Mouse (Mus musculus): ENCODE measurements at regions not wholly inside any gene's neighbourhood (a gene's known extent, or its start where the extent isn't known, plus 50 kb on each side); places are given as distances from the start of the nearest gene placed in this dataset.

GRCm38 (mm10) chr3:155915981-155916380 is 645.6 kb upstream of the Negr1 start:
- H3K79me2 ChIP-seq (replicated peaks; ENCODE audit: control insufficient read depth, extremely low read depth, insufficient read depth, poor library complexity, severe bottlenecking): no peaks in the 10 kb centered on the region
- no peak for TF ChIP-seq ELF1 (IDR thresholded peaks at IDR 0.05; ENCODE audit: low read depth, low read length)
- no peak for TF ChIP-seq NELFE (IDR thresholded peaks at IDR 0.05; ENCODE audit: low read depth, low read length)
- TF ChIP-seq ETS1 (conservative IDR thresholded peaks at IDR 0.05; ENCODE audit: low read depth, low read length): no peak
- no peak for TF ChIP-seq ZMIZ1 (IDR thresholded peaks at IDR 0.05; ENCODE audit: low read depth, low read length)
- TF ChIP-seq ZNF384 (IDR thresholded peaks at IDR 0.05; ENCODE audit: low read depth, low read length): no peak
- no peak for TF ChIP-seq TCF12 (IDR thresholded peaks at IDR 0.05; ENCODE audit: low read depth, low read length)
- no peak for TF ChIP-seq CHD2 (IDR thresholded peaks at IDR 0.05; ENCODE audit: low read length)
- TF ChIP-seq CTCF (conservative IDR thresholded peaks at IDR 0.05 in 1 of 2, IDR thresholded peaks at IDR 0.05 in 1 of 2; ENCODE audit: low read depth in 2 of 2, low read length in 2 of 2): no peak
- TF ChIP-seq USF2 (conservative IDR thresholded peaks at IDR 0.05; ENCODE audit: low read depth, low read length): no peak
- TF ChIP-seq RAD21 (IDR thresholded peaks at IDR 0.05; ENCODE audit: low read depth, low read length): no peak
- no peak for TF ChIP-seq IRF4 (IDR thresholded peaks at IDR 0.05; ENCODE audit: low read depth, low read length)
- TF ChIP-seq ZKSCAN1 (IDR thresholded peaks at IDR 0.05; ENCODE audit: borderline replicate concordance, low read depth, low read length): no peak
- no peak overlapping the region for H3K9ac ChIP-seq (ENCODE audit: insufficient read depth, low read depth)
- no peak overlapping the region for H3K4me3 ChIP-seq (replicated peaks in 1 of 3; ENCODE audit: low read depth in 2 of 3, low read length in 2 of 3, poor library complexity in 1 of 3)
- no peak for DNase-seq (ENCODE audit: extremely low read depth)
- H3K4me2 ChIP-seq (ENCODE audit: insufficient read depth, low read depth, poor library complexity, severe bottlenecking): no peak overlapping the region
- in situ Hi-C loops (cut with MboI; ENCODE audit: low pct_ligation_motif_present, low pct_unique_long_range_greater_than_20kb, low sequenced_read_pairs): no loop called here
- H3K36me3 ChIP-seq (replicated peaks in 1 of 2; ENCODE audit: control insufficient read depth in 1 of 2, insufficient read depth in 1 of 2, low read length in 1 of 2): no peaks in the 10 kb centered on the region
- 0 out of 4 replicates have a peak, but pooled peaks cover 0 to 8% of the 10 kb centered on the region in 2 experiments for H3K4me1 ChIP-seq (ENCODE audit: control insufficient read depth in 1 of 2, insufficient read depth in 2 of 2)
- peaks cover 11% of the 10 kb centered on the region for H3K9me3 ChIP-seq (replicated peaks; ENCODE audit: low read length)
- dilution Hi-C loops (cut with MboI; ENCODE audit: extremely low pct_ligation_motif_present, extremely low pct_unique_long_range_greater_than_20kb, low sequenced_read_pairs): no loop called here
- H3K27me3 ChIP-seq (replicated peaks): no peaks in the 10 kb centered on the region
- H3K27ac ChIP-seq (ENCODE audit: insufficient read depth, low read depth): no peak overlapping the region

- Histone ChIP-seq H3K4me3 (replicated peaks in 1 of 3; ENCODE audit: low read depth in 2 of 3, low read length in 2 of 3, poor library complexity in 1 of 3) (no peak overlapping the region), H3K36me3 (replicated peaks in 1 of 2; ENCODE audit: control insufficient read depth in 1 of 2, insufficient read depth in 1 of 2, low read length in 1 of 2) (no peaks in the 10 kb centered on the region), H3K9ac (ENCODE audit: insufficient read depth, low read depth) (no peak overlapping the region), H3K9me3 (replicated peaks; ENCODE audit: low read length) (peaks cover 9% of the 10 kb centered on the region), H3K79me2 (replicated peaks; ENCODE audit: control insufficient read depth, extremely low read depth, insufficient read depth, poor library complexity, severe bottlenecking) (no peaks in the 10 kb centered on the region), H3K4me2 (ENCODE audit: insufficient read depth, low read depth, poor library complexity, severe bottlenecking) (no peak overlapping the region), H3K27me3 (replicated peaks) (no peaks in the 10 kb centered on the region), H3K4me1 (ENCODE audit: control insufficient read depth in 1 of 2, insufficient read depth in 2 of 2) (peaks cover 0 to 4% of the 10 kb centered on the region in 2 experiments; a peak in 1 of 4 replicates), H3K27ac (ENCODE audit: insufficient read depth, low read depth) (no peak overlapping the region)
- TF ChIP-seq ELF1 (IDR thresholded peaks at IDR 0.05; ENCODE audit: low read depth, low read length) (no peak), ETS1 (conservative IDR thresholded peaks at IDR 0.05; ENCODE audit: low read depth, low read length) (no peak), USF1 (IDR thresholded peaks at IDR 0.05; ENCODE audit: low read depth, low read length) (no peak), JUN (IDR thresholded peaks at IDR 0.05; ENCODE audit: insufficient read depth, low read depth, low read length) (no peak), ZNF384 (IDR thresholded peaks at IDR 0.05; ENCODE audit: low read depth, low read length) (no peak), NELFE (IDR thresholded peaks at IDR 0.05; ENCODE audit: low read depth, low read length) (no peak), POLR2AphosphoS2 (IDR thresholded peaks at IDR 0.05; ENCODE audit: low read depth, low read length) (no peak), MYC (IDR thresholded peaks at IDR 0.05; ENCODE audit: low read depth, low read length) (no peak), TBP (conservative IDR thresholded peaks at IDR 0.05; ENCODE audit: low read depth, low read length) (no peak), ZMIZ1 (IDR thresholded peaks at IDR 0.05; ENCODE audit: low read depth, low read length) (no peak), CHD1 (IDR thresholded peaks at IDR 0.05; ENCODE audit: low read depth, low read length) (no peak), CTCF (conservative IDR thresholded peaks at IDR 0.05 in 1 of 2, IDR thresholded peaks at IDR 0.05 in 1 of 2; ENCODE audit: low read depth in 2 of 2, low read length in 2 of 2) (no peak), POLR2A (IDR thresholded peaks at IDR 0.05; ENCODE audit: low read depth, low read length) (no peak), CHD2 (IDR thresholded peaks at IDR 0.05; ENCODE audit: low read length) (no peak), KAT2A (IDR thresholded peaks at IDR 0.05; ENCODE audit: insufficient replicate concordance, low read length) (no peak), E2F4 (IDR thresholded peaks at IDR 0.05; ENCODE audit: insufficient replicate concordance, low read depth, low read length) (no peak), GABPA (IDR thresholded peaks at IDR 0.05; ENCODE audit: insufficient replicate concordance, low read depth, low read length) (no peak), IRF4 (IDR thresholded peaks at IDR 0.05; ENCODE audit: low read depth, low read length) (no peak)
- no peak for DNase-seq (ENCODE audit: extremely low read depth)
- in situ Hi-C loops (cut with MboI; ENCODE audit: low pct_ligation_motif_present, low pct_unique_long_range_greater_than_20kb, low sequenced_read_pairs): no loop called here
- dilution Hi-C loops (cut with MboI; ENCODE audit: extremely low pct_ligation_motif_present, extremely low pct_unique_long_range_greater_than_20kb, low sequenced_read_pairs): no loop called here
Measured at GRCm38 (mm10) chr3:155942896-155943295, 618.7 kb upstream of the Negr1 start.

Data from CH12.LX (cell line).